Mouse (Mus musculus): ENCODE data around the gene Pla2g3.

- TF ChIP-seq POLR2A (IDR thresholded peaks at IDR 0.05; ENCODE audit: insufficient read length, low read depth) (no peak), E2F4 (IDR thresholded peaks at IDR 0.05; ENCODE audit: insufficient read depth) (no peak), TCF12 (IDR thresholded peaks at IDR 0.05; ENCODE audit: insufficient read depth, poor library complexity, severe bottlenecking) (no peak), MAX (IDR thresholded peaks at IDR 0.05; ENCODE audit: low read depth) (no peak), POLR2AphosphoS2 (IDR thresholded peaks at IDR 0.05; ENCODE audit: insufficient read length, low read depth) (no peak), REST (IDR thresholded peaks at IDR 0.05; ENCODE audit: insufficient read depth, insufficient read length) (no peak), CEBPB (IDR thresholded peaks at IDR 0.05; ENCODE audit: insufficient read depth, poor library complexity, severe bottlenecking) (no peak), MYOD1 (IDR thresholded peaks at IDR 0.05; ENCODE audit: control insufficient read depth in 1 of 3, insufficient read length in 2 of 3, low read depth in 2 of 3) (no peak), TCF3 (IDR thresholded peaks at IDR 0.05; ENCODE audit: insufficient read length, low read depth) (no peak), SRF (IDR thresholded peaks at IDR 0.05; ENCODE audit: control insufficient read depth, insufficient read length, low read depth) (no peak), USF1 (IDR thresholded peaks at IDR 0.05; ENCODE audit: low read depth) (no peak), MYOG (IDR thresholded peaks at IDR 0.05; ENCODE audit: control insufficient read depth in 1 of 3, insufficient read depth in 1 of 3, insufficient read length in 2 of 3, low read depth in 2 of 3) (no peak)
These were observed 31.8 kb downstream of the Pla2g3 start for GRCm38 (mm10) chr11:3519756-3520398.

Measured in myocyte (in vitro differentiated cells).